27 mouse cellular contexts compared by ENCODE assay signal in genomic region chr16:18362948-18363347, GRCm38 (mm10). TPM values are rescaled to one million over a fixed set of nuclear protein-coding genes. Genes with fewer than 3 reads are reported as not detected.
DNase-seq lines count a peak whose midpoint lies in the region; ATAC-seq and TF ChIP-seq lines count a peak whose summit lies in the region.
"Had no signal": no experiment of that assay in that cellular context is flagged by ENCODE, and none has a peak within 500 bp of the region (broad histone marks: within the 10 kb centered on the region; RNA-seq: fewer than 3 reads in every experiment).

No protein-coding gene starts in this region.

- DNase-seq in liver, postnatal 0 days: no peak
- no peak for DNase-seq in liver
- peak; percentile 60 for DNase-seq in kidney, adult 9 months
- peak; percentile 34 for DNase-seq in kidney, postnatal 10 days
- DNase-seq in heart, postnatal 25 days (ENCODE audit: low spot score): no peak
- DNase-seq in cerebellum, postnatal 10 days: no peak
- DNase-seq in gastrocnemius, postnatal 10 days: no peak
- DNase-seq: adrenal gland, postnatal 10 days; cerebellum, adult 8-10 months; cerebellum, postnatal 36 days; gastrocnemius, postnatal 25 days; heart, adult 11 months; layer of hippocampus, postnatal 36 days; lung, embryonic 14.5 days; retina, postnatal 1 day; right cerebral cortex, postnatal 25 days; spleen, adult 18-20 months; thymus, postnatal 14 days had no signal

- no peaks in the 10 kb centered on the region; the same call in 1 of the 2 replicates for H3K9me3 ChIP-seq in liver, postnatal 0 days (ENCODE audit: low read length)
- H3K9me3 ChIP-seq: heart, embryonic 10.5 days; hindbrain, embryonic 15.5 days; limb, embryonic 10.5 days; limb, embryonic 15.5 days; midbrain, embryonic 13.5 days; neural tube, embryonic 15.5 days had no signal

- no peak overlapping the region for H3K4me3 ChIP-seq in liver, postnatal 0 days (ENCODE audit: low read depth, low read length)
- H3K4me3 ChIP-seq: heart, embryonic 10.5 days; hindbrain, embryonic 15.5 days; limb, embryonic 10.5 days; limb, embryonic 15.5 days; midbrain, embryonic 13.5 days; neural tube, embryonic 15.5 days had no signal

- no peak overlapping the region for H3K27ac ChIP-seq in liver, postnatal 0 days (ENCODE audit: low read depth)
- H3K27ac ChIP-seq: heart, embryonic 10.5 days; hindbrain, embryonic 15.5 days; limb, embryonic 10.5 days; limb, embryonic 15.5 days; liver, embryonic 14.5 days; midbrain, embryonic 13.5 days; neural tube, embryonic 15.5 days had no signal

- ATAC-seq in liver, postnatal 0 days: 0 out of 2 replicates have a peak, but pooled peaks have one; percentile 13
- ATAC-seq: forebrain, embryonic 14.5 days; midbrain, embryonic 13.5 days; Patski had no signal

- 69% methylated on average over 8 of the region's 8 CpGs for WGBS in liver, postnatal 0 days (ENCODE audit: insufficient replicate concordance)

- H3K4me1 ChIP-seq in liver, postnatal 0 days (ENCODE audit: insufficient read depth): peaks cover 3% of the 10 kb centered on the region; the same call in 1 of the 2 replicates
- H3K4me1 ChIP-seq: heart, embryonic 10.5 days; hindbrain, embryonic 15.5 days; limb, embryonic 15.5 days; neural tube, embryonic 15.5 days had no signal

- no peak overlapping the region for H3K9ac ChIP-seq in liver, postnatal 0 days (replicated peaks)
- H3K9ac ChIP-seq: hindbrain, embryonic 15.5 days; limb, embryonic 15.5 days; liver, embryonic 14.5 days; lung, embryonic 14.5 days; midbrain, embryonic 13.5 days; neural tube, embryonic 15.5 days had no signal

- no peaks in the 10 kb centered on the region for H3K36me3 ChIP-seq in liver, postnatal 0 days (replicated peaks; ENCODE audit: insufficient read depth, low read length)
- H3K36me3 ChIP-seq: heart, embryonic 10.5 days; limb, embryonic 10.5 days; limb, embryonic 15.5 days had no signal

- TF ChIP-seq EP300 in liver, postnatal 0 days (IDR thresholded peaks at IDR 0.05; ENCODE audit: low read depth): no peak

- intact Hi-C loops in heart, postnatal 25 days (cut with DNase I): no loop called here

- no peak for TF ChIP-seq CTCF in liver, postnatal 0 days (IDR thresholded peaks at IDR 0.05; ENCODE audit: low read depth)

- no peak overlapping the region for H3K4me2 ChIP-seq in liver, postnatal 0 days (ENCODE audit: low read depth, low read length)
- H3K4me2 ChIP-seq: hindbrain, embryonic 15.5 days; limb, embryonic 15.5 days; lung, embryonic 14.5 days; midbrain, embryonic 13.5 days; neural tube, embryonic 15.5 days had no signal

- no peaks in the 10 kb centered on the region for H3K27me3 ChIP-seq in liver, postnatal 0 days (ENCODE audit: insufficient read depth, low read length)
- H3K27me3 ChIP-seq: hindbrain, embryonic 15.5 days; limb, embryonic 15.5 days; midbrain, embryonic 13.5 days; neural tube, embryonic 15.5 days; Patski had no signal

RNA-seq across cellular contexts. Expression of gene Arvcf, which starts 15.0 kb away (rescaled TPM):
- polyA plus RNA-seq in liver, postnatal 0 days (2015; fragmentation: Nextera tagmentation; extraction: Ambion mirVana): 7.0 and 9.7 TPM in 2 replicates
- 10 to 100 TPM; 18.6 to 21.7 TPM for total RNA-seq in heart, postnatal 25 days (2021)
- total RNA-seq in gastrocnemius, postnatal 10 days (2021): 10 to 100 TPM; 16.4 to 27.9 TPM

RNA-seq across cellular contexts. Expression of gene Tango2, which starts 15.0 kb away (rescaled TPM):
- 54.1 and 61.1 TPM in 2 replicates for polyA plus RNA-seq in liver, postnatal 0 days (2015; fragmentation: Nextera tagmentation; extraction: Ambion mirVana)
- total RNA-seq in heart, postnatal 25 days (2021): 100 to 1,000 TPM; 147 TPM
- 10 to 100 TPM; 11.9 to 12.6 TPM for total RNA-seq in gastrocnemius, postnatal 10 days (2021)

Comparison
In these comparisons a context has a peak if more than half of its experiments do, and no peak if none do; other contexts are left out.
1. DNase-seq: peak in kidney, adult 9 months (single experiment) and kidney, postnatal 10 days (single experiment); none in liver, postnatal 0 days (single experiment), liver (single experiment), heart, postnatal 25 days (single experiment), cerebellum, postnatal 10 days (0 of 2) and gastrocnemius, postnatal 10 days (single experiment).
2. RNA of gene Tango2, which starts 15.0 kb away (total RNA-seq): 147 TPM in heart, postnatal 25 days; 11.9 to 12.6 TPM in gastrocnemius, postnatal 10 days; every median in the first group is over 10 times any median in the second.